Mouse (Mus musculus): Measurements from ENCODE around the gene Bloc1s3. TPM values are rescaled to one million over a fixed set of nuclear protein-coding genes. Genes with fewer than 3 reads are reported as not detected.
A peak's percentile ranks its signal among the peaks of the same experiment; 100 is the strongest.

Bloc1s3 gene
- total RNA-seq, 2 experiments from 2014 or later: 6.8 to 6.9 TPM

DNA sequence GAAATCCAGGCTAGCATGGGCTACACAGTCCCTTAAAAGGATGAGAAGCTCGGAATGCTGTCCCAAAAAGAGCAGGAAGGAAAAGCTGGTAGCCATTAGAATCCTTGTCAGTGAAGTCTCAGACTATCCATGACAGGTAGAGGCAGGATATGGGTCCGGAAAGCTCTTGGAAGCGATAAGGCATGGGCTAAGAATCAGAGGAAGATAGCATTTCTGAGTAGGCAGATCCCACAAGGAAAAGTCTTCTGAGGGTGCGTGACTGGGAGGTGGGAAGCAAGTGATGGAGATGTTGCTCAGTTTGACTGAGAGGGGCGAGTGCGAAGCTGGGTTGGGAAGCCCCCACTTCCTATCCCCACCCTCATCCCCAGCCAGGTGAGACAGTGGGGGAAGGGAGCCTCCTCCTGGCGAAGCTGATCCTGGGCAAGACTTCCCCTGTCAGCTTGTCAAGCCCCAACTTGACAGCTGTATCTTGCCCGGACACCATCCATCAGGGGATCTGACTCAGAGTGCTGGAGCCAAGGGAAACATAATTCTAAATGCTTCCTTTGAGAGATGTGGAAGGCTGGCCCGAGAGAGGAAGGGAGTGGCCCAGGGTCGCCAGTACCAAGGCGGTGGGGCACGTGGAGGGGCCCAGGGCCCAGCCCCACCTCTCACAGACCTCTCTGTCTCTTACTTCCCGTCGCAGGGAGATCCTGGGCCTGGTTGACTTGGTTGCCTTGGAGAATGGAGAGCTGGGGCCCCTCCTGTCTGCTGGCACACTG lies 30.4 kb downstream of the Bloc1s3 start:
- no peak for DNase-seq

DNA sequence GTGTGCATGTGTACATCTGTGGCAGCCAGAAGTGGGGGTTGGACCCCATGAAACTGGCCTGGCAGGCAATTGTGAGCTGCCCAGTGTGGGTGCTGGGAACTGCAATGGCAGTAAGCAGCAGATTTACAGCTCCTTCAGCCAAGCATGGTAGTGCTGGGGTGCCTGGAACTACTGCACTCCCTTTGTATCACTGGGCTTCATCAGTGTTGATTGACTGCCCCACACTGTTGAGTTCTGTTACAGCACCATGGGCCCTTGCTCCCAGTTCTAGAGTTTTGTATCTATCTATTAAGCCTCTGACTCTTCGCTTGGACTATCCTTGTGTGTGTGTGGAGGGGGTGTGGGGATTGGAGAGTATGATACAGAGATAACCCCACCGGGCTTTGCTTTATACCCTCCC lies 31.1 kb downstream of the Bloc1s3 start:
- no peak for DNase-seq

DNA sequence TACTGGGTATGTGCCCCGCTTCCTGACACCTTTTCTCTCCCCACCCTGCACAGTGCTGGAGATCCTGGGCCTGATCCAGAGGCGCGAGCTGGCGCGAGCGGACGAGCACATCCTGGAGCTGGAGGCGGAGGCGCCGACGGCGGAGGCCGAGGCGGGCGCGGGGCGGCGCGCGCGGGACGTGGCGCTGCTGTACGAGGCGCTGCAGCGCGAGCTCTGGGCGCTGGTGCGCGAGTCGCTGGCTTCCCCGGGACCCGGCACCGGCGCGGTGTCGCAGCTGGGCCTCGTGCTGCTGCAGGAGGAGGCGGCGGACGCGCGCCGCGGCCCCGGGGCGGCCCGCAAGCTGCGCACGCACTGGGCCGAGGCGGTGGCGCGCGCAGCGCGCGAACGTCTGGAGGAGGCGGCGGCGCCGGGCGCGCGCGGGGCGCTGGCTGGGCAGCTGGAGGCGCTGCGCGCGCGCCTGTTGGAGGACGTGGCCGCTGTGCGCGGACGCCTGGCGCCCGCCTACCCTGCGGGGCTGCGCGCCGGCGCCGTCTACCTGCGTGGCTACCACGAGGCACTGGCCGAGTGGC lies 34.2 kb downstream of the Bloc1s3 start:
- peak; percentile 66 to 75 for DNase-seq

DNA sequence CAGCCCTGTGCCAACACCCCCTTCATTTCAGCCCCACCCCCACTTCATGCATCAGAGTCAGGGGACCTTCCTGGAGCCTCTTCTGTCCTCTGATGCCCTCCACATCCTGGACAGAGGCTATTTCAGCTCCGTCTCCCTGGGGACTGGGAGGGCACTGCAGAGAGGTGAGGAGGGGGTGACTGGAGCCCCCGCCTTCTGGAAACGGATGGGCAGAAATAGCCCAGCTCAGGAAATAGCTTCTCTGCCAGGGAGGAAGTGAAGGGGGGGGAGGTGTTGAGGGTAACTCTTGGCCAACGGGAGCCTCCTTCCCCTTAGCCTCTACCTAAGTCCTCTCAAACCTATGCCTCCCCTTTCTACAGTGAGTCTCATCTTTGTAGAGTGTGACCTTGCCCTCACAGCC lies 35.8 kb downstream of the Bloc1s3 start:
- no peak for DNase-seq

DNA sequence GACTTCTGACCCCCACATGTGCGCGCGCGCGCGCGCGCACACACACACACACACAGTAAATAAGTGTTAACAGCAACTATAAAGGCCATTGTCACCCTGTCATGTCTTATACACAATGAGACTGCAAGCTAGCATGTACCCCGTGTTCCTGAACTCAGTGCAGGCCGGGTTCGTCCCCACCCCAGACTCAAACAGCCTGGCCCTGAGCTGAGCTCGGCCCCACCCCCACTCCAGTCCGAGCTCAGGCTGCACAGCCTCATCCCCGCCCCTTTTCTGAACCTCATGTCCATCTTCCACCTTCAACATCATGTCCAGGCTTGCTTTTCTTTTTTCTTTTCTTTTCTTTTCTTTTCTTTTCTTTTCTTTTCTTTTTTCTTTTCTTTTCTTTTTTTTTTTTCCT lies 37.9 kb downstream of the Bloc1s3 start:
- no peak for DNase-seq

DNA sequence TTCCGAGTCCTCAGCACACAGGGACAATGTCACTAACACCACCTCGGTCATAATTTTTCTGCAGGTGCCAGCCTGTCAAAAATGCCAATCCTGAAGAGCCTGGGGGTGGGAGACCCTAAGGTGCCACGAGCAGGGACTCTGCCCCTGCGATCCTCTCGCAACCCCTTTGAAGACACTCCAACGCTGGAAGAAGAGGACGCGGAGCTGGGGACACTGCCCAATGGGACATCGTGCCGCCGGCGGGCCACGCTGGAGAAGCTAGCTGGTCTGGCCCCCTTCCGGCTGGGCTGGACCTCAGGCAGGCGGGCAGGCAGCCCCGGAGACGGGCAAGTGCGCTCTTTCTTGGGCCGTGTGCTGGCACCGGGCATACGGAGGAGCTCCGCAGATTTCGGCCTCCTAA lies 38.8 kb downstream of the Bloc1s3 start:
- no peak for DNase-seq

DNA sequence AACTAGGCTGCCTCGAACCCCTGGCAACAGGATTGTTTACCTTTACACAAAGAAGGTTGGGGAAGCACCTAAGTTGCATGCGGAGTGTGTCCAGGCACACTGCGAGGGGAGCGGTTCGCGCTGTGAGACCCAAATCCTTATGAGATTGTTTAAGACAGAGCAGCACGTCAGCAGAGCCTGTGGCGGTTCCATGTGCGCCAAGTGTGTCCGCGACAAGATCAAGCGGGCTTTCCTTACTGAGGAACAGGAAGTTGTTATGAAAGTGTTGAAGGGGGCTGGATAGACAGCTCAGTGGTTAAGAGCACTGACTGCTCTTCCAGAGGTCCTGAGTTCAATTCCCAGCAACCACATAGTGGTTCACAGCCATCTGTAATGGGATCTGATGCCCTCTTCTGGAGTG lies 39.9 kb downstream of the Bloc1s3 start:
- DNase-seq: no peak

DNA sequence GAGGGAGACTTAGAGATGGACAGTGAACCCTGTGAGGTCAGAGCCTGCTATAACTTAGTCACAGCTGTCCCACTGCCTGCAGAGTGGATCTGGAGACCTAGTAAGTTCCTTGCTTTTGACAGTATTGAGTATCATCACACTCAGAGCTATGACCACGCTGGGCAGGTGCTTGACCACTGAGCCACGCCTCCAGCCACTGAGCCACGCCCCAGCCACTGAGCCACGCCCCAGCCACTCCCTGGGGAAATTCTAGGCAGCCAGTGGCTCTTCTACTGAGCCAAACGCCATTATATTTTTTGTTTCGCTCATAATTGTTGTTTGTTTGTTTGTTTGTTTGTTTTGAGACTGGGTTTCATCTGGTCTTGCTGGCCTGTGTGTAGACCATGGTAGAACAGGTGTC lies 40.5 kb downstream of the Bloc1s3 start:
- DNase-seq: no peak

DNA sequence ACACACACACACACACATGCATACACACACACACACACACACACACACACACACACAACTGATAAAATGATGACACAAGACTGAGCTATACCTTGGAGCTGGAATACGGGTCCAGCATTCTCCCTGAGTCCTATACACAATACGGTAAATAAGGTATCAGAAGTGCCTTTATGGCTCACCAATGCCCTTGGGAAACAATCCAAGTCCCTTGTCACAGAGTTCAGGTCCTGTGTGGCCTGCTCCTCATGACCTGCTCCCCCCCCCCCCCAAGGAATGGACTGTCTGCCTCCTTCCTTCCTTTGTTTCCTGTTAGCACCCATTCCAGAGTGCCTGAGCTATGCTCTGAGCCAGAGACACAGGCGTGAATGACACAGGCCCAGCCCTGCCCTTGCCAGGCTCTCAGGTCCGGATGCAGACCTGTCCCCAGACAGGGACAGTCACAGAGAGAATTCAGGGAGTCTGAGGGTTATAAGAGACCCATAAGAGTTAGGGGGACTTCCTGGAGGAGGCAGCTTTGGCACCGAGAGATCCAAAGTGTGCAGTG lies 41.5 kb downstream of the Bloc1s3 start:
- DNase-seq: no peak

DNA sequence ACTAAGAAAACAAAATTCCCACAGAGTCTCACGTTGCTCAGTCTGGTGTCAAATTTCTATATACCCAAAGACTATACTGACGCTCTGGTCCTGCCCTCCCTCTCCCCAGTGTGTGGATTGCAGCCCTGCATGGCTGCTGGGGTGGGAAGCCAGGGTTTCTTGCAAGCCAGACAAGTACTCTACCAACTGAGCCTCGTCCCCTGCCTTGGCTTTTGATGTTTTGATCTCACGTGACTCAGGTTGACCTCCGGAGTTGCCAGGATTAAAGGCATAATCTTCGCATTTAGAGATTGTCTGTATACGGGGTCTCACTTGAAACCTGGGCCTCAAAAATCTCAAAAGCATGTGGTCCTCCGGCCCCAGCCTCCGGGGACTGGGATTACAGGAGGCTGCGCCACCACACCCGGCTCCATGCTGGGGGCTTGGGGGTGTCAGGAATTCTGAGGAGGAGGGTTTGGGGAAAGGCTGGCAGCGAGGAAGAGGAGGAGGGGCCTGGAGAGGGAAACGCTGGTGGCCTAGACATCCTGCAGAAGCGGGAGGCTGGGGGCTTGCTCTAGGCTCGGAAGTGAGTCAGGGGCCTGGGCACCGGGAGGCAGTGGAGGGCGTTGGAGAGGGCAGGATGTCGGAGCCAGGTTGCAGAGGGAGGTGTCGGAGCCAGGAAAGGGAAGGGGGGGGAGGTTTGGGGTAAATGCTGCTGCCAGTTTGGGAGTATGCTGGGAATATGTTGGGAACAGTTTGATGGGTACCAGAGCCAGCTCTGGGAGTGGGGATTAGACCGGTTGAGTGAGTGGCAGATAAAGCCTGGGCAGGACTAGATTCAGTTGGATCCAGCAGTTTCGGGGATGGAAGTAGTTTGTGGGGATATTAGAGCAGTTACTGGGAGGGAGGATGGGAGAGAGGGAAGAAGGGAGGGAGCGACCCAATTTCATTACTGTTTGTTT lies 43.5 kb downstream of the Bloc1s3 start:
- no peak for DNase-seq

DNA sequence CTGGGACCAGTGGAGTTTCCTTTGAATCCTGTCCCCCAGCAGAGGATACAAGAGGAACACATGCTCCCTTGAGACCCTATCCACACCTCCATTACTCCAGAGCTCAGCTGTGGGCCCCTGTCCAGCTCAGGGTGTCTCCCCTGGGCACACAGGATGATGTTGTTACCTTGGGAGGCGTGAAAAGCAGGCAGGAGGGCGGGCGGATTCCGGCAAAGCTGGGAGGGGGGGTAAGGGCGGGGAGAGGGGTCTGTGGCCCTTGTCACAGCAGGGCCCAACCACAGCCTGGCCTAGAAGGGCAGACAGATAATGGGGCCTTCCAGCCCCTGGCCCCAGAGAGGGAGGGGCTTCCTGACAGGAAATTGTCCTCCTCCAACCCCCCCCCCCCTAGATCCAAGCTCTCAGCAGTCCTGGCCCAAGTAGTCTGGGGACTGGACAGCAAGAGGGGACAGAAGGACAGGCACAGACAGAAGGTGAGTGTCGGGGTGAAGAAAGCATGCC lies 45.2 kb downstream of the Bloc1s3 start, which contains the start of gene Exoc3l2:
Gene Exoc3l2, plus strand, starts transcription at position 448 of the 498 bp plus-strand sequence.
- DNase-seq: no peak

DNA sequence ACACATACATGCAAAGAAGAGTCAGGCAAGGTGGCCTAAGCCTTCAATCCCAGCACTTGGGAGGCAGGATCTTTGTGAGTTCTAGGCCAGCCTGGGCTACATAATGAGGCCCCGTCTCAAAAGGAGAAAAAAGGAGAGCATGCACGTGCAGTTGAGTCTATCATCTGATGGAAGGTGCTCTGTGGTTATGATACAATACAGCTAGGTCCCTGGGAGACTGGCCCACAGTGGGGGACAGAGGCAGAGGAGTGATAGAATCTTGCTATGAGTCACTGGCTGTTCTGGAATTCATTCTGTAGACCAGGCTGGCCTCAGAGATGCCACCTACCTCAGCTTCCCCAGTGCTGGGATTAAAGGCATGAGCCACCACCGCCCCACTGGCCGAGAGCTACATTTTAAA lies 45.7 kb downstream of the Bloc1s3 start:
- DNase-seq: no peak

DNA sequence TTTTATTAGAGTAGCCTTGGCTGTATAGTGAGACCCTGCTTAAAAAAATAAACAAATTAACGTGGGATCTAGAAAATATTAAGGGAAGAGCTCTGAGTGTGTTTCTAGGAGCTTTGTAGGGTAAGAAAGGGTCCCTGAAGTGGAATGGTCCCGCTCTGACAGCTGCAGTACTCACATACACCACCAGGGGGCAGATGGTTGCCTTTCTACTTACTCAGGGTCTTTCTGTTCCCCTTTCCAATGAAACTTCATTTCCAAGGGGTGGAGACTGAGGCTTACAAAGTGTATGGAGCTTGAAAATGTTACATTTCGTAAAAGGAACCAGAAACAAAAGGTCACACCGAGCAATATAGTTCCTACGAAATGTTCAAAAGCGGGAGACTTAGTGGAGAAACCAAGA lies 46.7 kb downstream of the Bloc1s3 start:
- DNase-seq: peak; percentile 66 to 73

DNA sequence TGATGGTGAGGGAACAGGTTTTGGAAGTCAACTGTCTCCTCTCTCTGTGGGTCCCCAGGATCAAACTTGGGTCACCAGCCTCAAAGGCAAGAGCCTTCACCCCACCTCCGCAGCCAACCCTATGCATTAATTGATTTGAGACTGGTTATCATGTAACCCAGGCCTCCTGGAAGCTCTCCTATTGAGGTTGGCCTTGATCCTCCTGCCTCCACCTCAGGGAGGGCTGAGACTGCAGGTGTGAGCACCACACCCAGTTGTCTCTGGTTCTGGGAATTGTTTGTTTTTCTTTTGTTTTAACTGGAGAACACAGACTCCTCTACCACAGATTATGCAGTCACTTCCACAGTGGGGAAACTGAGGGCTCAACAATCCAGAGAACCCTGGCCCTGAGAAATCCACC lies 47.7 kb downstream of the Bloc1s3 start:
- DNase-seq: no peak

DNA sequence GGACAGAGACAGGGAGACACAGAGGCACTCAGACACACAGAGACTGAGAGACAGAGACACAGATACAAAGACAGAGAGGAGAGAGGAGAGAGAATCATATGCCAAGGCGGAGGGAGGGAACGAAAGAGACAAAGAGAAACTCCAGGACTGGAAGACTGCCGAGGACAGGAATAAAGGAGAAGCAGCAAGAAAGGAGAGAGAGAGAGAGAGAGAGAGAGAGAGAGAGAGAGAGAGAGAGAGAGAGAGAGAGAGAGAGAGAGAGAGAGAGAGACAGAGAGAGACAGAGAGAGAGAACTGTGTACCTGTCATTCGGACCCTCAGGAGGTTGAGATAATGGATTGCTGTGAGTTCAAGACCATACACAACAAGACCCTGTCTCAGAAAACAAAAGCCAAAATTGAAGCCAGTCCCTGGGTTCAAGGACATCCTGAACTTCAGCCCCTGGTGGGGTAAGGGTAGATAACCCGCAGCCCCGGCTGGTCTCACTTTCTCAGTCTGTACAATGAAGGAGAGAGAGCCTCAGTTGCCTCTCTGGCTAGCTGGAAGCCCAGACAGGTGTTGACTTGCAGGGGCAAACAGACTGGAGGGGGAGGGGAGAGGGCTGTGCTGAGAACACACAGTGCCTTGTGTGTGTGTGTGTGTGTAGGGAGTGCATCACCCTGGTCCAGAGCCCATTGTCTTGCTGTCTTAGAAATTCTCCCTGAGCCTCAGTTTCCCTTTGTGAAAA lies 48.9 kb downstream of the Bloc1s3 start:
- DNase-seq: no peak

DNA sequence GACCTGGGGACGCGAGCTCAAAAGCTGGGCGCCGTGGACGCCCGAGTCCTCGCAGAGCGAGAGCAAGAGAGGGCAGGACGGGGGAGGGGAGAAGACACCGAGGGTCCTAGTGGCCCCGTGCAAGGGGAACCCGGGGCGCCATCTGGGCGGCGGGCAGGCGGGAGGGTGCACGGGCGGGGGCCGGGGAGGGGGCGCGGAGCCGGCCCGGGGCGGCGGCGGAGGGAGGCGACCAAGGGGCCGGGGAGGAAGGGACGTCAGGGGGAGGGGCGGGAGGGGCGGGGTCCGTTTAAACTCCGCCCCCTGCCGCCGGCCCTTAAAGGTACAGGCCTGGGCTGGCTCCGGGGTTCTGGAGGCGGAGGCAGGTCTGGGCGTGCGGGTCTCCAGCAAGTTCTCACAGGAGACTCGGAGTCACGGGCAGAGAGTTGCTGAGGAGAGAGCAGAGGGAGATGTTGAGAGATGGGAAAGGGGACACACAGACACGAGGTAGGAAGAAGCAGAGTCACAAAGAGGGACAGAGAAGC lies 49.5 kb downstream of the Bloc1s3 start, which contains the start of gene Mark4:
Gene Mark4, minus strand, starts transcription at position 231 of the 521 bp plus-strand sequence.
- DNase-seq: peak; percentile 66 to 68

DNA sequence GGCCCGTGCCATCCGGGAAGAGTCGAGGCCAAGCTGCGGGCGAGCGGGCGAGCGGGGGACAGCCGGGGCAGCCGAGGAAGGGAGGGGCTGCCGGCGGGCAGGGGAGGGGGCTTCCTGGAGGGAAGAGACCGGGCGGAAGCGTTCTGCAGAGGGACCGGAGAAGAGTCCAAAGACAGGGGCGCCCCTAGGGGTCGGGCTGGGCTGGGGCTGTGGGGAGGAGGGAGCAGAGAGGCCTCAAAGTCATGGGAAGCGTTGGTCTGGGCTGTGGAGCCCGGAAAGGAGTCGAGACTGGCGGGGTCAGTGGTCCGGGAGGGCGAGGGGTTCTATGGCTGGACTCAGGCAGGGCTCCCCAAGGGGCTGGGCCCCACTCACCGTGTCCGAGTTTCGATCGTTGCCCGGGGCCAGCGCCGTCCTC lies 50.1 kb downstream of the Bloc1s3 start:
- DNase-seq: peak; percentile 24 to 45

DNA sequence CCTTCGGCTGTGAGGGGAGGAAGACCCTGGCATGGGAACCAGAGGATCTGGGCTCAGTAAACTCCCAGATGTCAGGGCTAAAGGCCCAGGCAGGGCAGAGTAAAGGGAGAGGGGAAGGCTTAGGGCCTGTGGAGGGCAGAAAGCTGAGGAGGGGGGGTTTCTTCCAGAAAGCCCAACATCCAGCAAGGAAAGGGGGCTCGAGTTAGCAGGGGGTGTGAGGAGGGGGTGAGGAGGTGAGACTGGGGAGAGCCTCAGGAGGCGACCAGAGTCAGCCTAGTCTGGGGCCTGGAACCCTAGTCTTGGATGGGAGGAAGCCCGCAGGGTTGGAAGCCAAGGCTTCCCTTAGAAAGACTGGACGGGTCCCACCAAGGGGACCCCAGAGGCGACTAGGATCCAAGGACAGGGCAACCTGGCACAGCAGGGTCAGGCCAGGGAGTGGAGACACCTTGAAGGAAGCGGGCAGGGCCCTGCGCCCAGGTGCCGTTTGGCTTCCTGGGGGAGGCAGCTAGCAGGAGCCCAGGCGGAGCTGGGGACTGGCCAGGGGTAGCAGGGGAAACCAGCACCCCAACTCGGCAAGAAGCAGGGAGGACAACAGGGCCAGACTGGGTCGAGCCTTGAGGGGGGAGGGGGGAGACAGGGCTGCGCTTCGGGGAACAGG lies 50.6 kb downstream of the Bloc1s3 start:
- DNase-seq: peak in 1 of 2 experiments; percentile 17

DNA sequence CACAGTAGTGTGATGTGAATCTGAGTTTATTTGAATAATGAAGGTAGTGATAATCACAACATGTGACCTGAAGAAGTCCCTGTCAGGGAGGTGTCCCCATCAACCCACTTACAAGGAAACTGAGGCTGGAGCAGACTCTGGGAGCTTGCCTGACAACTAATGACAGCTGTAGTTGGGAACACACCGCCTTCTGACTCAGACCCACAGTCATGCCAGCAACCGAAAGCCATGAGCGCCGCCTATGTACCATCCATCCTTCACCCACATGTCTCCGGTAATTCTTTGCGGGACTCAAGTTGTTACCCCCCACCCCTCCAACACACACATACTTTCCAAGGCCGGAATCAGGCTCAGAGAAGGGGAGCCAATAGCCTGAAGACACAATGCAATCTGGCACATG lies 51.5 kb downstream of the Bloc1s3 start:
- DNase-seq: peak; percentile 41 to 51

DNA sequence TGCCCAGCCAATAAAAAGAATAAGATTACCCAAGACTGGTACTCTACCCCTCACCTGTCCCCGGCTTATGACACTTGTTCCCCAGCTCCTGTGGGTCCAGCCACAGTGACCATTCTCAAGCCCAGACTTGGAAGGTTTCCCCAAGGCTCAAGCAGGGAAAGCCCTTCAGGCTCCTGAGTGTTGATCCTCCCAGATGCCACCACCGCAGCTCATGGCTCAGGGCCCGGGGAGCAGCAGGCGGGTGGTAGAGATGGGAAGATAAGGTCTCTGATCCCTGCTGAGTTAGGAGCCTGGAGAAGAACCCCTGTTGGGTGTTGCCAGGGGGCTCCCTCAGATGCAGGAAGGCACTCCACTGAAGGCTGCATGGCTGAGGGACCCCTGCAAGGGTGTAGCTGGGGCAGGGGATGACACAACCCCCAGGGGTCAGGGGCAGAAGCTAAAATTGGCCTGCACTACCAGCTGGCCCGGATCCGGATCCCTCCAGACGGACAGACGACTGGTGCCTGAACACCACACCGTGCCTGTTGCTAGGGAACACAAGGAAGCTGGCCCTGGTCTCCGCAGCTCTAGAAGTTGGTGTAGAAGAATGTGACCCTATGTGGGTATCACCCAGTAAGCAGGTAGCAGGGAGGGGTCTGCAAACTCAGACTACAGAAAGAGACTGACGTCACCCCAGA lies 52.2 kb downstream of the Bloc1s3 start:
- no peak for DNase-seq
